ENCODE assay signal across 25 mouse cellular contexts in genomic region chr13:25848156-25848555, GRCm38 (mm10).
"Had no signal": no experiment of that assay in that cellular context is flagged by ENCODE, and none has a peak within 500 bp of the region (broad histone marks: within the 10 kb centered on the region; RNA-seq: fewer than 3 reads in every experiment).

No protein-coding gene starts in this region.

- DNase-seq: kidney, adult 2 months; kidney, postnatal 25 days; liver; lung, adult 18-20 months; lung, postnatal 10 days; lung, postnatal 36 days; retina, postnatal 1 day; thymus, adult 18-20 months; thymus, postnatal 4 days had no signal

- H3K4me3 ChIP-seq: left cerebral cortex, adult 2 months; limb, embryonic 10.5 days; limb, embryonic 13.5 days; liver, embryonic 12.5 days; liver, embryonic 15.5 days; lung, embryonic 15.5 days; megakaryocyte, embryonic 14.5 days; midbrain, embryonic 10.5 days; midbrain, embryonic 13.5 days; myocyte; neural tube, embryonic 13.5 days had no signal

- H3K27me3 ChIP-seq: limb, embryonic 13.5 days; liver, embryonic 12.5 days; liver, embryonic 15.5 days; lung, embryonic 15.5 days; megakaryocyte, embryonic 14.5 days; midbrain, embryonic 13.5 days; neural tube, embryonic 13.5 days had no signal

- H3K9me3 ChIP-seq: limb, embryonic 10.5 days; limb, embryonic 13.5 days; liver, embryonic 12.5 days; liver, embryonic 15.5 days; lung, embryonic 15.5 days; megakaryocyte, embryonic 14.5 days; midbrain, embryonic 10.5 days; midbrain, embryonic 13.5 days; neural tube, embryonic 13.5 days had no signal

- H3K9ac ChIP-seq: limb, embryonic 13.5 days; liver, embryonic 12.5 days; liver, embryonic 15.5 days; lung, embryonic 15.5 days; midbrain, embryonic 13.5 days; neural tube, embryonic 13.5 days had no signal

- ATAC-seq: hindbrain, postnatal 0 days; inflammation-experienced regulatory T-cells, adult 6 months; intestine, postnatal 0 days; liver, embryonic 12.5 days; midbrain, embryonic 13.5 days; midbrain, embryonic 16.5 days had no signal

- H3K4me2 ChIP-seq: limb, embryonic 13.5 days; liver, embryonic 12.5 days; liver, embryonic 15.5 days; lung, embryonic 15.5 days; midbrain, embryonic 13.5 days; neural tube, embryonic 13.5 days had no signal

- H3K27ac ChIP-seq: hindbrain, postnatal 0 days; kidney, postnatal 0 days; left cerebral cortex, adult 2 months; limb, embryonic 10.5 days; limb, embryonic 13.5 days; liver, embryonic 12.5 days; liver, embryonic 15.5 days; lung, embryonic 15.5 days; midbrain, embryonic 10.5 days; midbrain, embryonic 13.5 days; neural tube, embryonic 13.5 days had no signal

- H3K36me3 ChIP-seq: limb, embryonic 10.5 days; limb, embryonic 13.5 days; liver, embryonic 12.5 days; liver, embryonic 15.5 days; lung, embryonic 15.5 days; midbrain, embryonic 10.5 days; midbrain, embryonic 13.5 days; neural tube, embryonic 13.5 days had no signal

- H3K4me1 ChIP-seq: limb, embryonic 10.5 days; limb, embryonic 13.5 days; liver, embryonic 12.5 days; liver, embryonic 15.5 days; lung, embryonic 15.5 days; megakaryocyte, embryonic 14.5 days; midbrain, embryonic 10.5 days; midbrain, embryonic 13.5 days; neural tube, embryonic 13.5 days had no signal
